Mouse (Mus musculus) megakaryocyte, embryonic 14.5 days (primary cell): ENCODE data around the gene Zfp69.

ENCODE experiments used
- FLI1 ChIP-seq: IDR thresholded peaks from 2 replicates; pipeline ENCODE4 v1.6.1; 2012; ENCODE audit warnings: low read length, inconsistent platforms, mixed read lengths
- GATA1 ChIP-seq: IDR thresholded peaks from 3 replicates; pipeline ENCODE4 v1.6.1; 2012; ENCODE audit warnings: mixed read lengths, low read length, inconsistent platforms, borderline replicate concordance

GRCm38 (mm10) chr4:120887381-120888112 lies 64.0 kb downstream of the Zfp69 start:
- TF ChIP-seq FLI1 (no peak), GATA1 (no peak)
